Mouse (Mus musculus) layer of hippocampus, adult 2 months (tissue): ENCODE data around the gene Znhit2. TPM values are rescaled to one million over a fixed set of nuclear protein-coding genes. Genes with fewer than 3 reads are reported as not detected.

Experiments used
- DNase-seq, 2 experiments: peaks; one replicate each; pipeline ENCODE4 v3.0.0; 2022; ENCODE audit warnings: low spot score in 2 of 2
- H3K27ac ChIP-seq: fragments of 200-600 bp; 2 replicates; pipeline ENCODE4 v1.8.1; 2022
- H3K4me3 ChIP-seq: fragments of 200-600 bp; 2 replicates; pipeline ENCODE4 v1.8.1; 2022; ENCODE audit warnings: mild to moderate bottlenecking
- CTCF ChIP-seq: fragments of 200-600 bp; conservative IDR thresholded peaks from 2 replicates; pipeline ENCODE4 v1.8.1; 2022; ENCODE audit warnings: antibody characterized with exemption, mild to moderate bottlenecking, moderate library complexity
- microRNA-seq, 2 experiments: library from miRNA; unstranded; fragments of <30 nt; microRNA quantifications; one replicate each; pipeline ENCODE4 v1.2.0; 2021
- total RNA-seq, 2 experiments: library from RNA; stranded (reverse); gene quantifications; 2 replicates each; pipeline ENCODE4 v1.2.3; 2021

Znhit2 gene
- total RNA-seq, 2 experiments from 2014 or later, result 39.0 to 42.5 TPM

DNA sequence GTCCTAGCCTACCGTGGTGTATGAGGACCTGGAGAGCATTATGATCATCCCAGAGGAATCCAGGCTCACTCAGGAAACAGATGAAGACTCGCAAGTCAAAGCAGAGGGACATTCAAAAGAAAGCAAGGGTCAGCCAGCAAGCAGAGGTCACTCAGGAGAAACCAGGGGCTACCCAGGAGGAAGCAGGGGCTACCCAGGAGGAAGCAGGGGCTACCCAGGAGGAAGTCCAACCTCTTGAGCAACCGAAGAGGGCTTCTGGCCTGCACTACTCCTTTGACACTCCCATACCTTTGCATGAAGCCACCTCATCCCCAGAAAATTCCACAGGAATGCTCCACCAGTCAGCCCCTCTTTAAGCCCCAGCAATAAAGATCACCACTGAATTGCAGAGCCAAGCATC is 36.9 kb downstream of the Znhit2 start:
- no peak overlapping the region for H3K27ac ChIP-seq
- no peak for TF ChIP-seq CTCF
- no peak overlapping the region for H3K4me3 ChIP-seq
- DNase-seq, result no peak

DNA sequence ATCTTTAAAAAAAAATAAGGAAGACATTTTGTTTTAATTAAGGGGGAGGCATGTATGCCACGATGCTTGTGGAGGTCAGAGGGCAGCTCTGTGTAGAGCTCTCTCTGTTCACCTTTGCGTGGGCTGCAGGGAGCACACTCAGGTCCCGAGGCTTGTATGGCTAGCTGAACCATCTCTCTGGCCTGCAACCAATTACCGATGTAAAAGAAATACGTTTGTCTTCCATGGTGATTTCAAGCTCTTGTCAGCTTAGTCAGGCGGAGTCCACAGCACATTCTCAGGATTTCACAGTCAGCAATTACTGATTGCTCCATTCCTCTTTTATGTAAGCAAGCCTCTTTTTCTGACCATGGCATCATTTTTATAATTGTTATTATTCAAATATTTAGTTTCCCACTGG is 40.2 kb downstream of the Znhit2 start:
- TF ChIP-seq CTCF, result no peak
- H3K4me3 ChIP-seq, result no peak overlapping the region
- no peak overlapping the region for H3K27ac ChIP-seq
- DNase-seq, result no peak

DNA sequence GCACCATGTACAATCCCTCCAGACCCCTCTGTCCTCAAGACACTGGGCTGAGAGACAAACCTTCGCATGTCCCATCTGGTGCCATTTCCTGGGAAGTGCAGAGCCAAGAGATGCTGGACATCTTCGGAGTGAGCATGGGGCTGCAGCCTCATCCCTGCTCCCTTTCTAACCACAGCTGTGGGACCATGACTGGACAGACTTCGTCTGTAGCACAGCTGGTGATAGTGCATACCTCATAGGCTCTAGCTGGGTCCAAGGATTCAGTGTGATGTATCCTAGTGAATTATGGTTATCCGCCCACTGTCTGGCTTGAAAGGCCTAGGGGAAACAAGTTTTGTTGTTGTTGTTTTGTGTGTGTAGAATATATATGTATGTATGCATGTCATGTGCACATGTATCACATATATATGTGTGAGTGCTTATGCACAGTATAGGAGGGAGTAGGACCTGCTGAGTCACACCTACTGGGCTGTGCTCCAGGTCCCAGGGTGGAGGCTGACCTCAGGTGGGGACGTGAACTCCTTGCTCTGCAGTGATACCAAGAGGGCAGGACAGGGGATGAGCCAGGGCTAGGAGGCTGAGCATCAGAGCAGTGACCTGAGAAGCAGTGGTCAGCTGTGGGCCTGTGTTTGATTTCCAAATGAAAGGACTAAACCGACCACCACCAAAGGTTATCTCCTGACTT is 41.3 kb downstream of the Znhit2 start:
- H3K27ac ChIP-seq, result no peak overlapping the region
- TF ChIP-seq CTCF, result no peak
- no peak for DNase-seq
- no peak overlapping the region for H3K4me3 ChIP-seq

DNA sequence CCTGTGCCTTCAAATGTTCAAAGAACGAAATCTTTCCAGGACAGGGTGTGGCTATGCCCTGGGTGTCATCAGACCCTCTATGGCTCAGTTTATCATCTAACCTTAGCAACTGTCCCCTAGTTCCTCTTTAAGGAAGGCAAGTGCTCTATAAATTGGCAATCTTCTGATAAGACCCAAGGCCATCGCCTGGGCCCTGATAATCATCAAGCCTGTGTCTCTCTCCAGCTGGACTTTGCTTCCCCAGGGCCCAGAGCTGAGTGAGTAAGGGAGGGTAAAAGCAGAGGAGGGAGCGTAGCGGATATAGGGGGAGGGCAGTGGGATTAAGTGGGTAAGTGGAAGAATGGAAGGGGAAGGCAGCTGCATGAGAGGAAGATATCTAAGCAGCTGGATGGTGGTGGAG is 43.5 kb downstream of the Znhit2 start:
- TF ChIP-seq CTCF, result no peak
- no peak overlapping the region for H3K27ac ChIP-seq
- DNase-seq, result no peak
- H3K4me3 ChIP-seq, result no peak overlapping the region

DNA sequence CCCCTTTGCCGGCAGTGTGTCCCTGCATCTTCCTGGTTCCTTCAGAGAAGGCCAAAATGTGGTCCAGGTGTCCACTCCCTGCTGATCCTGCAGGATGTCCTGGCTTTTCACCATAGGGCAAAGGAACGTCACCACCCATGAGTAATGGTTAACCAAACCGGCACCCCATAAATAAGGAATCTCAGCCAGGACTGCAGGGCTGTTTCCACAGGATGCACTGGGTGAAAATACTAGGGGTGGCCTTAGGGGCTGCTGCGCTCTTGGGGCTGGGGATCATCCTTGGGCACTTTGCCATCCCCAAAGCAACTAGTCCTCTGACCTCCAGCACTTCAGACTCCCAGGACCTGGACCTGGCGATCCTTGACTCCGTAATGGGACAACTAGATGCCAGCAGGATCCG is 44.6 kb downstream of the Znhit2 start, which contains the start of gene Naaladl1:
Gene Naaladl1, plus strand, starts transcription at position 197 of the 400 bp plus-strand sequence.
- no peak for TF ChIP-seq CTCF
- no peak for DNase-seq
- H3K4me3 ChIP-seq, result no peak within 1 kb of the TSS
- no peak within 1 kb of the TSS for H3K27ac ChIP-seq

Small RNAs within 50 kb of the gene (microRNA-seq; reads per million reads assigned to microRNA genes)
- gene Mir6988, result 1.6 to 4.4 reads per million in 2 experiments

Other genes starting within 250 kb of the Znhit2 start
- gene Frmd8, start 185.9 kb upstream of the Znhit2 start, total RNA-seq, result 10 to 100 TPM in 1 of 2 experiments, 1 to 10 TPM in 1; 9.5 to 10.6 TPM
- 1 to 10 TPM; 3.5 to 3.6 TPM for gene Slc25a45, start 183.4 kb upstream of the Znhit2 start, total RNA-seq
- 1 to 10 TPM; 2.5 to 3.2 TPM for gene Tigd3, start 167.0 kb upstream of the Znhit2 start, total RNA-seq
- 10 to 100 TPM; 94.1 to 95.3 TPM for gene Dpf2, start 148.2 kb upstream of the Znhit2 start, total RNA-seq
- gene Cdc42ep2, start 136.4 kb upstream of the Znhit2 start, total RNA-seq, result 1 to 10 TPM; 3.4 to 3.8 TPM
- 1 to 10 TPM; 6.2 to 6.6 TPM for gene Pola2, start 97.0 kb upstream of the Znhit2 start, total RNA-seq
- not detected for gene Slc22a20, start 75.0 kb upstream of the Znhit2 start, total RNA-seq
- gene Capn1, start 45.3 kb upstream of the Znhit2 start, total RNA-seq, result 10 to 100 TPM; 28.2 to 29.9 TPM
- 10 to 100 TPM; 42.0 to 45.1 TPM for gene Syvn1, start 14.6 kb upstream of the Znhit2 start, total RNA-seq
- gene Mrpl49, start 3.4 kb upstream of the Znhit2 start, total RNA-seq, result 10 to 100 TPM; 42.8 to 49.6 TPM
- 100 to 1,000 TPM; 676 to 714 TPM for gene Fau, start 3.3 kb upstream of the Znhit2 start, total RNA-seq
- 10 to 100 TPM; 25.3 to 26.0 TPM for gene Tm7sf2, start 7.2 kb downstream of the Znhit2 start, total RNA-seq
- gene Vps51, start 16.0 kb downstream of the Znhit2 start, total RNA-seq, result 100 to 1,000 TPM in 1 of 2 experiments, 10 to 100 TPM in 1; 96.5 to 103 TPM
- not detected for gene Tmem262, start 18.8 kb downstream of the Znhit2 start, total RNA-seq
- gene Gm28374, start 21.1 kb downstream of the Znhit2 start, total RNA-seq, result not detected
- 10 to 100 TPM; 40.1 to 44.0 TPM for gene Zfpl1, start 23.8 kb downstream of the Znhit2 start, total RNA-seq
- gene Cdca5, start 23.8 kb downstream of the Znhit2 start, total RNA-seq, result under 1 TPM; 0.23 to 0.27 TPM
- not detected for gene AC131692.1, start 33.2 kb downstream of the Znhit2 start, total RNA-seq
- gene Naaladl1, start 44.6 kb downstream of the Znhit2 start, total RNA-seq, result under 1 TPM in 1 of 2 experiments, not detected in 1; 0.17 TPM
- 10 to 100 TPM; 14.0 to 15.0 TPM for gene Sac3d1, start 57.5 kb downstream of the Znhit2 start, total RNA-seq
- 10 to 100 TPM; 43.5 to 46.0 TPM for gene Snx15, start 67.1 kb downstream of the Znhit2 start, total RNA-seq
- under 1 TPM in 1 of 2 experiments, not detected in 1; 0.29 TPM for gene Batf2, start 79.8 kb downstream of the Znhit2 start, total RNA-seq
- 10 to 100 TPM; 72.1 to 76.9 TPM for gene Arl2, start 80.4 kb downstream of the Znhit2 start, total RNA-seq
- gene Majin, start 123.2 kb downstream of the Znhit2 start, total RNA-seq, result not detected
- not detected for gene Gpha2, start 165.2 kb downstream of the Znhit2 start, total RNA-seq
- 100 to 1,000 TPM; 127 to 137 TPM for gene Ppp2r5b, start 174.7 kb downstream of the Znhit2 start, total RNA-seq
- gene Atg2a, start 180.5 kb downstream of the Znhit2 start, total RNA-seq, result 10 to 100 TPM; 32.5 to 39.0 TPM
- 10 to 100 TPM; 80.2 to 82.3 TPM for gene Ehd1, start 215.5 kb downstream of the Znhit2 start, total RNA-seq
- 1 to 10 TPM; 5.0 to 5.6 TPM for gene Cdc42bpg, start 245.3 kb downstream of the Znhit2 start, total RNA-seq